Mouse (Mus musculus): Measurements from ENCODE around the gene Zdhhc23.

Zdhhc23 gene

GRCm38 (mm10) chr16:43979328-43980109, at the start of gene Zdhhc23:
Gene Zdhhc23 (minus strand): TSS chr16:43979791.
- peak; percentile 57 to 74 for DNase-seq

GRCm38 (mm10) chr16:44029273-44029672, 49.7 kb upstream of the Zdhhc23 start:
- no peak for DNase-seq

GRCm38 (mm10) chr16:44026822-44027221, 47.2 kb upstream of the Zdhhc23 start:
- DNase-seq = no peak

- DNase-seq = peak in 1 of 2 experiments; percentile 16
These were observed 46.6 kb upstream of the Zdhhc23 start for GRCm38 (mm10) chr16:44026210-44026609.

DNA sequence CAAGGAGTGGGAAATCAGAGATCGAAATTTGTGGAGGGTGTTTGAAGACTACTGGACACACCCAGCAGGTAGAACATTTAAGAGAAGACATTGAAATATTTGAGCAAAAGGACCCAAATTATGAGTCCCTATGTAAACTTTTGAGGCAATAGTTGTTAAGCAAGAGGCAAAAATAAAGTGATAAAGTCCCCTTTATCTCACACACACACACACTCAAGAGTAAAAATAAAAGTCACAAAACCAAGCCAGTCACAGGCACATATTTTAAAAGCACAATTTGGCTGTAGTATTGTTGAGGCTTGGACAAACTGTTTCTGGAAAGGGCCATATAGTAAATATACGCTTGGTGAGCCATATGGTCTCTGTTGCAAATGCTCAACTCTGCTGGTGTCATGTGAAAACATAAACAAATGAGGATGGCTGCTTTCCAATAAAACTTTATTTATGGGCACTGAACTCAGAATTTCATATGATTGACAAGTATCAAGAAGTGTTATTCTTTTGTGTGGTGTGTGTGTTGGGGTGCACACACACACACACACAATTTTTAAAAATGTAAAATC, 39.5 kb upstream of the Zdhhc23 start:
- no peak for DNase-seq

DNA sequence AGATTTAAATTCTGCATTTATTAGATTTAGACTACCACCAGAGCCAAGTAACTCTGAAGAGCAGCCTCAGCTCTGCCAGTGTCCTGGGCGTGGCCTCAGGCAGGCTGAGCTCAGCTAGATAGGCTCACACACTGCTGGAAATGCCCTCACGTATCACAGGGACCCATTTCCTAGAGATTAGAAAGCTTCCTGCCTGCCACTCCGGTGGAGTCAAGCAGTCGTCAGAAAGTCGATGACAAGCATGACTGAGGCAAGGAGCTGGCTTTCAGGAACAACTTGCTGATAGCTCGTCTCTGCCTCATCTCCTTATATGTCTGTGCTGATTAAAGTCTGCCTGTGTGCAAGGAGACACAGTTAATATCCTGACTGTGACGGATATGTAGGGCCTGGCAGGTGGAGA, 38.8 kb upstream of the Zdhhc23 start:
- DNase-seq = no peak

GRCm38 (mm10) chr16:44017707-44018106, 38.1 kb upstream of the Zdhhc23 start:
- no peak for DNase-seq

DNA sequence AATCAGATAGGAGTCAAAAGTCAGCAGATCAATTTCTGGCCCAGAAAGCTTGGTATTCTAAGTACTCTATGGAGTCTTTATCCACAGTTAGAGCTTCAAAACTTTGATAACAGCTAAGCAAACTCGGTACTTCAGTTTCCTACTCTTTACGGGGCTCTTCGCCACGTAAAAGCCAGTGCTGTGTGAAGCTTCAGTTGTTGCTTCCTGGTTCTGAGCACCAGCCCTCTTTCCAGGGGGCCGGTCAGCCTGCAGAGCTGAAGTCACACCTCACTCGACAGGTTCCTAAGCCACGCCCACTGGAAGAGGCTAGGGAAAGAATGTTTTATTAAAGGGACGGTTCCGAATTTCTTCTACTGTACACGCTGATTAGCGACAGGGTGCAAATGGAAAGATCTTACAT, 36.6 kb upstream of the Zdhhc23 start:
- peak; percentile 72 to 83 for DNase-seq

DNA sequence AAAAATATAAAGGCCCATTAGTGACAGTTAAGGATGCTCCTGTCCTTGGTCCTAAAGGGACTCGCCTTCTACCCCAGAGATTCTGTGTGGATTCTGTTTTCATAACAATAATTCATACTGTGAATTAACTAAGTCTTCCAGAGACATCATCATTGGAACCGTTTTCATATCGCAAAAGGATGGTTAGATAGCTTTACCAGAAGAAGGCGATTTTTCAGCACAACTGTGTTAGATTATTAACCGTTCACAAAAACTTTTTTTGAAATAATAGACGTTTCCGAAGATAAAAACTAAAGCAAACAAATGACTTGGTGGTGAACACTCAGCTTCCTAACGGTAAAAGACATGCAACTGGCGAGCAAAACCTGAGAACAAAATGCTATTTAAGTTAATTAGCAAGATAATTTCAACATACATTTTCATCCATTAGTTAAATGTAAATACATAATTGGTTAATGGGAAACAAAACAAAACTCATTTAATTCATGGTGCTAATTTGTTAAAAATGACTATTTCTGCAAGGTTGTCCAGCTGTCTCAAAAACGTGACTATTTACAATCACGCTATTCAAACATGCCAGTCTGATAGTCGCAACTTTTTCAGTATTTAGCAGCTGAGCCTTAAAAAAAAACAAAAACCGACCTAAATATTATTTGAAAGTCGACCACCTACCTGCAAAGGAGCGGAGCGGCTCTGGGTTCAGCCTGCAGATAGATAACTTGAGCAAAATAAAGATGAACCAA, 36.0 kb upstream of the Zdhhc23 start:
- DNase-seq = no peak

DNA sequence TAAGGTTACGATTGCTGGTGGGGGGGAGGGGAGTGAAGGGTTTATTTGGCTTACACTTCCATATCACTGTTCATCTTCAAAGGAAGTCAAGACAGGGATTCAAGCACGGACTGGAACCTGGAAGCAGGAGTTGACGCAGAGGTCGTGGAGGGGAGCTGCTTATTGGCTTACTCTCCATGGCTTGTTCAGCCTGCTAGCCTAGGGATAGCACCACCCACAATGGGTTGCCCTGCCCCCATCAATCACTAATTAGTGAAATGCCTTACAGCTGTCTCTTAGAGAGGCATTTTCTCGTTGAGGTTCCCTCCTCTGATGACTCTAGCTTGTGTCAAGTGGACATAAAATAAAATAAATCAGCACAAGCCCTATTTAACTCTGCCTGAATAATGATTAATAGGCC, 31.4 kb upstream of the Zdhhc23 start:
- DNase-seq = peak; percentile 9 to 14

GRCm38 (mm10) chr16:44002086-44002485, 22.5 kb upstream of the Zdhhc23 start:
- peak; percentile 10 to 45 for DNase-seq

GRCm38 (mm10) chr16:43999541-43999940, 19.9 kb upstream of the Zdhhc23 start:
- DNase-seq = no peak

- DNase-seq = no peak
These were observed 19.5 kb upstream of the Zdhhc23 start for GRCm38 (mm10) chr16:43999111-43999510.

DNA sequence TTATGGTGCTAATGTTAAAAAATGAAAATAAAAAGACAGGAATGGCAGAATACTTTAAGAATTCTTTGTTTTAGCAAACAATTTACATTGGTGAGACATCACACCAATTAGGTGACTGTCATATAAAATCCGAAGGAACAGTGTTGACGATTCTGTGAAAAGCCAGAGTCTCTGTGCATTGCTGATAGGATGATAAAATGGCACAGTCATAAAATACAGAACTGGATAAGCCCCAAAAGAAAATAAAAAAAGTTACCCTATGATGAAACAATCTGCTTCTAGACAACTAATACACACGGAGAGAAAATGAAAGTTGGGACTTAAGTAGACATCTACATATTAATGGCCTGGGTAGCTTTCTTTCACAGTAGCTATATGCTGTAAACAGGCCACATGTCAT, 15.0 kb upstream of the Zdhhc23 start:
- no peak for DNase-seq

DNA sequence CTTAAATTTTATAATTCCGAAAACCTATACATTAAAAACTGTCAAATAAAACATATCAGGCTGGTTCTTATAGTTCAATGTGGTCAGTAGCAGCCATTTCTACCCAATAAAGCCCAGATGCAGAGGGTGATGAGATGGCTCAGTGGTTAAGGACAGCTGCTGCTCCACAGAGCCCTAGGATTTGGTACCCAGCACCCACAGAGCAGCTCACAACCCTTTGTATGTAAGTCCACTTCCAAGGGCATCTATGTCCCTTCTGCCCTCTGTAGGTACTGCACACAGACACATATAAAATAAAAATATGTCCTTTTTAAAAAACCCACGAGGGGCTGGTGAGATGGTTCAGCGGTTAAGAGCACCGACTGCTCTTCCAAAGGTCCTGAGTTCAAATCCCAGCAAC, 6.7 kb upstream of the Zdhhc23 start:
- no peak for DNase-seq

DNA sequence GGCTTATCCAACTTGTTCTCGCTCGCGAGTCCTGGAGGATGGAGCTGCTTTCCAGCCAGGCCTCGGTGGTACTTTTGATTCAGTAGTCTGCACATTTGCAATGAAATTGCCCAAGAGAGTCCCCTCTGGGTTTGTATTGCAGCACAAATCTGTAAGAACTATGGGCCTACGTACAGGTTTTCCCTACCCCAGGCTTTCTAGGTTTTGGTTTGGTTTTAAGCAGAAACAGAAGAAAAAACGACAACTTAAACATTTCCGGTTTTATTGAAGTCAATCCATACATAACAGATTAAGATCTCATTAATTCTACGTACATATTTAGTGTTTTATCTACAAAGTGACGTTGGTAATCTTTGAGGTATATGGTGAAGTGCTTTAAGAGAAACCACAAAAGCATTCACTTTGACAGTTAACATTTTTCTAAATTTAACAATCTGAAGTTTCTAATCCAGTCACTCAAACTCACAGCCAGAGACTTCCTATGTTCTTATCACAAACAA, 569 bp upstream of the Zdhhc23 start:
- no peak for DNase-seq

GRCm38 (mm10) chr16:43979010-43979327, 622 bp downstream of the Zdhhc23 start:
- DNase-seq = no peak

- no peak for DNase-seq
These were observed 5.9 kb downstream of the Zdhhc23 start for GRCm38 (mm10) chr16:43973606-43974220.

GRCm38 (mm10) chr16:43973147-43973546, 6.4 kb downstream of the Zdhhc23 start:
- no peak for DNase-seq

DNA sequence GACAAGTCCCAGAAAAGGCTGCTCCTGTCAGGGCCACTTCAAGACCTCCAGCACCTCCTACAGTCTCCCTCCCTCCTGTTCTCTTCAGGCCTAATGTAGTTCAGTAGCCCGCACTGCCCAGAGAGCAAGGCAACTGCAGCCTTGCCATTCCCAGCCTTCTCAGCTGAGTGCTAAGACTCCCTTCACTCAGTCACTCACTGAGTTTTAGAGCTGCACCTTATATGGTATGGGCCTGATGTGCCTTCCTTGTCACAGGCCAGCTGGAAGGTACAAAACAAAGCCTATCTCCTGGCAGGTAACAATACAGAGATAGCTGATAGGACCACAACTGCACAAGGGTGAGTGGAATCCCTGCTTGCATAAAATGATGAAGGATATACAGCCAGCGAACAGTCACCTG, 7.2 kb downstream of the Zdhhc23 start:
- no peak for DNase-seq

DNA sequence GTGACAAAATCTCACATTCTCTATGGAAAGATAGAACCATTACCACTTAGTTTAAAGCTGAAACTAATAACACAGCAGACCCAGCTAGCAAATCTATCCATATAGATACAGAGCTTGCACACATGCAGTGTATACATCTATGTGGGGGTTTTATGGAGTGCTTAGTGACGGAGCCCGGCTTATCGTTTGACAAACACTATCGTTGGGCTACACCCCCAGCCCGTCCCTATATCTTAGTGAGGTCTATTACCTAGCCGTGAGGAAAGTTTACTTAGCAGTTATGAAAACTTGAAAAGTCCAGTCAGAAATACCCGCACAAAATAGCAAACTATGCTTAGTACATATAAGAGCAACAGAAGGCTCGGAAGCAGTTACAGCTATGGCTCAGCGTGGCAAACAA, 7.8 kb downstream of the Zdhhc23 start:
- DNase-seq = no peak

DNA sequence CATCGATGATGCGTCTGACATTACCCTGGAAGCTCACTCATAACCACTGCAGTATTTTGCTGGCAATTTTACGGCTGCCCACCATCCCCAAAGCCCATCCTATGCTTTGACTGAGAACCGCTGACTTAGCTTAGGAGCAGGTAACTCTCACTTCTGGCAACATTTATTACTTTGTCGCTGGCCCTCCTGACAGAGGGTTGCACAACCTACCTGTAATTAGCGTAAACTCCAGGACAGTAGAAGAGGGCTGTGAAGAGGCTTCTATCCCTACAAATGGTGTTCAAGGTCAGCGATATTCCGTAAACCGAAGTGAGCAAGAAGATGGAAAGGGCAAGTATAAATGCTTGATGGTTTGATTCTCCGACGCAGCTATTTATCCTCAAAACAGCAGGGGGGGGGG, 8.4 kb downstream of the Zdhhc23 start:
- DNase-seq = no peak

DNA sequence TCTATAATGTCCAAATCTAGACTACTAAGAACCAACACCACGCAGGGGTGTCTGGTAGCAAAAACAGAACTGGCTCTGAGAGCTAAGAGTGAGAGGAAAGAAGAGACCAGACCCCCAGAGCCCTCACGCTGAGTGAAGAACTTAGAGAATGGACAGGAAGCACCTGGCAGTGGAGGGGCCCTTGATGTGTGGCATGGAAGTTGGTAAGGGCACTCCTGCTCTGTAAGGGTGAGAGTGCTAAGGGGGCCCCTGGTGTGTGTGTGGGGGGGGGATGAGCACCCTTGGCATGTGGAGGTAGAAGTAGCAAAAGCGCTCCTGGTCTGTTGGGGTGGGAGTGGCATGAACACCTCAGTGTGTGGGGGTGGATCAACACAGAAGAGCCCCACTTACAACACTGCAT, 9.2 kb downstream of the Zdhhc23 start:
- no peak for DNase-seq

Data from kidney, postnatal 4 days (tissue).